Mouse (Mus musculus): ENCODE data around the gene Rmi2.

DNA sequence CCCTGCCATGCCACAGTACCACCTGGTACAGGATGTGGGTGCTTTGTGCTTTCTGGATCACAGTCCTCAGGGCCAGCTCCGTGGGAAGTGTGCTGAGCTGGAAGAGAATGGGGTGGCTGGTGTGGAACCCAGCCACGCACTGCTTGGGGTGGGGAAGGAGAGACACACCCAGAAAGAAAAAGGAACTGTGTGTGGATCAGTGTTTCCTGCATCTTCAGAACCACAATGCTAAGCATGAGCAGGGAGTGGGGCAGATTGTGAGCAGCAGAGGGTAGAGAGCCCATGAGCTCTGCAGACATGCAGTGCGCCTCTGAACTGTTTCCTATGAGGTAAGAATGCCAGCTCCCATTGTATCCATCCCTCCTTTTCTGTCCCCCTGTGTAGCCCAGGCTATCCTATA, 43.4 kb downstream of the Rmi2 start:
- TF ChIP-seq CTCF (IDR thresholded peaks at IDR 0.05; ENCODE audit: borderline replicate concordance, insufficient read depth, low read length) (no peak), POLR2A (IDR thresholded peaks at IDR 0.05; ENCODE audit: low read depth, low read length) (no peak)
